Mouse (Mus musculus) midbrain, embryonic 15.5 days (tissue): ENCODE measurements around the gene Fam71d. TPM values are rescaled to one million over a fixed set of nuclear protein-coding genes. Genes with fewer than 3 reads are reported as not detected.

Experiments
- ATAC-seq: fragments of 200-750 bp; cut with Nextera tagmentation; replicated peaks from 2 replicates; pipeline ENCODE4 v1.8.0; 2017; ENCODE audit warnings: moderate TSS enrichment
- H3K27ac ChIP-seq: fragments of 300-500 bp; sonication (generic); 2 replicates; pipeline ENCODE4 v1.5.1; 2015; ENCODE audit warnings: mild to moderate bottlenecking, inconsistent platforms
- H3K27me3 ChIP-seq: fragments of 300-500 bp; sonication (generic); replicated peaks from 2 replicates; pipeline ENCODE4 v1.6.1; 2015; ENCODE audit warnings: inconsistent platforms
- H3K36me3 ChIP-seq: fragments of 300-500 bp; sonication (generic); replicated peaks from 2 replicates; pipeline ENCODE4 v1.6.1; 2015; ENCODE audit warnings: inconsistent platforms
- H3K4me1 ChIP-seq: fragments of 300-500 bp; sonication (generic); 2 replicates; pipeline ENCODE4 v1.6.1; 2015; ENCODE audit warnings: inconsistent platforms
- H3K4me2 ChIP-seq: fragments of 300-500 bp; sonication (generic); 2 replicates; pipeline ENCODE4 v1.6.1; 2015; ENCODE audit warnings: inconsistent platforms, mild to moderate bottlenecking, moderate library complexity
- H3K4me3 ChIP-seq: fragments of 300-500 bp; sonication (generic); 2 replicates; pipeline ENCODE4 v1.5.1; 2015; ENCODE audit warnings: mild to moderate bottlenecking, inconsistent platforms
- H3K9ac ChIP-seq: fragments of 300-500 bp; sonication (generic); 2 replicates; pipeline ENCODE4 v1.6.1; 2015; ENCODE audit warnings: mild to moderate bottlenecking, inconsistent platforms
- H3K9me3 ChIP-seq: fragments of 300-500 bp; sonication (generic); 2 replicates; pipeline ENCODE4 v1.6.1; 2016; ENCODE audit warnings: inconsistent platforms
- WGBS: fragments of 180-500 bp; shearing (Covaris S2); methylation state at CpG from one replicate; pipeline ENCODE4 v1.1.7; 2015; ENCODE audit warnings: mixed read lengths; 5-methylcytosine and 5-hydroxymethylcytosine counted together
- polyA plus RNA-seq: library from polyadenylated mRNA; unstranded; fragments of >200 nt; fragmentation: Nextera tagmentation; extraction: Ambion mirVana; gene quantifications from 2 replicates; pipeline ENCODE4 v1.2.1, GENCODE M21; 2015

The Fam71d gene
- 0.64 and 1.1 TPM in 2 replicates for polyA plus RNA-seq

- Histone ChIP-seq H3K36me3 (no peaks in the 10 kb centered on the region), H3K4me3 (no peak within 1 kb of the TSS), H3K9me3 (no peaks in the 10 kb centered on the region), H3K27ac (no peak within 1 kb of the TSS), H3K9ac (no peak within 1 kb of the TSS), H3K4me1 (no peaks in the 10 kb centered on the region), H3K27me3 (no peaks in the 10 kb centered on the region), H3K4me2 (no peak within 1 kb of the TSS)
- ATAC-seq: no peak
- 66% methylated on average over 1 of the region's 1 CpGs for WGBS
These were observed at the start of gene Fam71d for GRCm38 (mm10) chr12:78691325-78691724. TSS of gene Fam71d (plus strand) at chr12:78691535.

GRCm38 (mm10) chr12:78643691-78644090 lies 47.6 kb upstream of the Fam71d start:
- 80% methylated on average over 2 of the region's 2 CpGs for WGBS
- H3K9me3 ChIP-seq: no peaks in the 10 kb centered on the region
- no peaks in the 10 kb centered on the region for H3K4me1 ChIP-seq
- no peak overlapping the region for H3K4me2 ChIP-seq
- H3K36me3 ChIP-seq: no peaks in the 10 kb centered on the region
- H3K27ac ChIP-seq: no peak overlapping the region
- H3K4me3 ChIP-seq: no peak overlapping the region
- H3K9ac ChIP-seq: no peak overlapping the region
- no peaks in the 10 kb centered on the region for H3K27me3 ChIP-seq
- ATAC-seq: no peak

GRCm38 (mm10) chr12:78645282-78645681 lies 46.1 kb upstream of the Fam71d start:
- no peaks in the 10 kb centered on the region for H3K4me1 ChIP-seq
- H3K4me2 ChIP-seq: no peak overlapping the region
- H3K27me3 ChIP-seq: no peaks in the 10 kb centered on the region
- 97% methylated on average over 1 of the region's 1 CpGs for WGBS
- H3K9me3 ChIP-seq: no peaks in the 10 kb centered on the region
- no peaks in the 10 kb centered on the region for H3K36me3 ChIP-seq
- no peak overlapping the region for H3K4me3 ChIP-seq
- no peak overlapping the region for H3K27ac ChIP-seq
- no peak for ATAC-seq
- no peak overlapping the region for H3K9ac ChIP-seq

- ATAC-seq: no peak
- H3K4me3 ChIP-seq: no peak overlapping the region
These were observed 31.5 kb upstream of the Fam71d start for GRCm38 (mm10) chr12:78659718-78660304.

GRCm38 (mm10) chr12:78678101-78678806 lies 13.1 kb upstream of the Fam71d start:
- Histone ChIP-seq H3K36me3 (no peaks in the 10 kb centered on the region), H3K9ac (no peak overlapping the region), H3K4me2 (no peak overlapping the region), H3K27me3 (no peaks in the 10 kb centered on the region), H3K4me3 (no peak overlapping the region), H3K27ac (no peak overlapping the region), H3K4me1 (no peaks in the 10 kb centered on the region), H3K9me3 (no peaks in the 10 kb centered on the region)
- WGBS: 82% methylated on average over 5 of the region's 5 CpGs
- ATAC-seq: no peak

More at GRCm38 (mm10) chr12:78659718-78660304, 31.5 kb upstream of the Fam71d start:
- Histone ChIP-seq H3K9ac (no peak overlapping the region), H3K36me3 (0 out of 2 replicates have a peak, but pooled peaks cover 3% of the 10 kb centered on the region), H3K27ac (no peak overlapping the region), H3K27me3 (no peaks in the 10 kb centered on the region), H3K9me3 (no peaks in the 10 kb centered on the region), H3K4me1 (no peaks in the 10 kb centered on the region), H3K4me2 (no peak overlapping the region)
- WGBS: 67% methylated on average over 2 of the region's 2 CpGs

GRCm38 (mm10) chr12:78678807-78679189 lies 12.5 kb upstream of the Fam71d start:
- no peaks in the 10 kb centered on the region for H3K4me1 ChIP-seq
- ATAC-seq: no peak
- no peak overlapping the region for H3K9ac ChIP-seq
- H3K36me3 ChIP-seq: peaks cover 3% of the 10 kb centered on the region; the same call in 1 of the 2 replicates
- WGBS: 99% methylated on average over 2 of the region's 2 CpGs
- no peaks in the 10 kb centered on the region for H3K27me3 ChIP-seq
- no peaks in the 10 kb centered on the region for H3K9me3 ChIP-seq
- H3K4me3 ChIP-seq: no peak overlapping the region
- H3K27ac ChIP-seq: no peak overlapping the region
- H3K4me2 ChIP-seq: no peak overlapping the region

GRCm38 (mm10) chr12:78681048-78681447 lies 10.3 kb upstream of the Fam71d start:
- Histone ChIP-seq H3K4me1 (no peaks in the 10 kb centered on the region), H3K9me3 (no peaks in the 10 kb centered on the region), H3K27ac (no peak overlapping the region), H3K36me3 (peaks cover 3% of the 10 kb centered on the region; the same call in 1 of the 2 replicates), H3K4me3 (no peak overlapping the region), H3K4me2 (no peak overlapping the region), H3K9ac (no peak overlapping the region), H3K27me3 (no peaks in the 10 kb centered on the region)
- WGBS: 88% methylated on average over 2 of the region's 2 CpGs
- ATAC-seq: no peak

GRCm38 (mm10) chr12:78682279-78682678 lies 9.1 kb upstream of the Fam71d start:
- H3K9ac ChIP-seq: no peak overlapping the region
- no peak overlapping the region for H3K4me3 ChIP-seq
- ATAC-seq: no peak
- H3K4me2 ChIP-seq: no peak overlapping the region
- H3K27me3 ChIP-seq: no peaks in the 10 kb centered on the region
- 84% methylated on average over 4 of the region's 4 CpGs for WGBS
- peaks cover 3% of the 10 kb centered on the region; the same call in 1 of the 2 replicates for H3K36me3 ChIP-seq
- no peak overlapping the region for H3K27ac ChIP-seq
- H3K9me3 ChIP-seq: no peaks in the 10 kb centered on the region
- no peaks in the 10 kb centered on the region for H3K4me1 ChIP-seq

- Histone ChIP-seq H3K36me3 (peaks cover 3% of the 10 kb centered on the region; the same call in 1 of the 2 replicates), H3K27ac (no peak overlapping the region), H3K27me3 (no peaks in the 10 kb centered on the region), H3K4me3 (no peak overlapping the region), H3K4me1 (no peaks in the 10 kb centered on the region), H3K9ac (no peak overlapping the region), H3K4me2 (no peak overlapping the region), H3K9me3 (no peaks in the 10 kb centered on the region)
- no peak for ATAC-seq
- 92% methylated on average over 1 of the region's 1 CpGs for WGBS
These were observed 5.6 kb upstream of the Fam71d start for GRCm38 (mm10) chr12:78685669-78686215.

GRCm38 (mm10) chr12:78688876-78689275 lies 2.5 kb upstream of the Fam71d start:
- H3K9ac ChIP-seq: no peak overlapping the region
- WGBS: 87% methylated on average over 5 of the region's 5 CpGs
- no peaks in the 10 kb centered on the region for H3K4me1 ChIP-seq
- H3K27ac ChIP-seq: no peak overlapping the region
- no peak overlapping the region for H3K4me3 ChIP-seq
- H3K9me3 ChIP-seq: no peaks in the 10 kb centered on the region
- no peak overlapping the region for H3K4me2 ChIP-seq
- ATAC-seq: no peak
- no peaks in the 10 kb centered on the region for H3K27me3 ChIP-seq
- H3K36me3 ChIP-seq: no peaks in the 10 kb centered on the region

GRCm38 (mm10) chr12:78693281-78693680 lies 1.9 kb downstream of the Fam71d start:
- H3K9me3 ChIP-seq: no peaks in the 10 kb centered on the region
- WGBS: 92% methylated on average over 2 of the region's 2 CpGs
- no peaks in the 10 kb centered on the region for H3K27me3 ChIP-seq
- ATAC-seq: no peak
- H3K36me3 ChIP-seq: no peaks in the 10 kb centered on the region
- no peak overlapping the region for H3K9ac ChIP-seq
- H3K27ac ChIP-seq: no peak overlapping the region
- H3K4me3 ChIP-seq: no peak overlapping the region
- H3K4me2 ChIP-seq: no peak overlapping the region
- no peaks in the 10 kb centered on the region for H3K4me1 ChIP-seq

GRCm38 (mm10) chr12:78717783-78718182 lies 26.4 kb downstream of the Fam71d start:
- Histone ChIP-seq H3K36me3 (no peaks in the 10 kb centered on the region), H3K4me1 (no peaks in the 10 kb centered on the region), H3K4me2 (no peak overlapping the region), H3K27ac (no peak overlapping the region), H3K9ac (no peak overlapping the region), H3K4me3 (no peak overlapping the region), H3K9me3 (no peaks in the 10 kb centered on the region), H3K27me3 (no peaks in the 10 kb centered on the region)
- 87% methylated on average over 2 of the region's 2 CpGs for whole genome bisulfite sequencing
- ATAC-seq: no peak
